Mouse (Mus musculus): ENCODE measurements around the gene Agbl2. TPM values are rescaled to one million over a fixed set of nuclear protein-coding genes. Genes with fewer than 3 reads are reported as not detected.

The Agbl2 gene
- polyA plus RNA-seq, 1 experiment = 5.0 TPM

- no peak for DNase-seq
- Histone ChIP-seq H3K4me1 (ENCODE audit: control insufficient read depth, insufficient read depth, low read length) (no peaks in the 10 kb centered on the region; the same call in 1 of the 2 replicates), H3K4me3 (replicated peaks; ENCODE audit: extremely low read depth, low read depth, low read length) (no peak overlapping the region)
- TF ChIP-seq POLR2A (IDR thresholded peaks at IDR 0.05; ENCODE audit: borderline replicate concordance, extremely low read depth, low read depth, low read length) (no peak), CTCF (IDR thresholded peaks at IDR 0.05; ENCODE audit: insufficient read depth, low read length) (no peak)
- WGBS = 42% methylated on average over 5 of the region's 5 CpGs
These were observed 95.2 kb downstream of the Agbl2 start for GRCm38 (mm10) chr2:90877584-90878259.

- Histone ChIP-seq H3K4me1 (ENCODE audit: control insufficient read depth, insufficient read depth, low read length) (no peaks in the 10 kb centered on the region; the same call in 1 of the 2 replicates), H3K4me3 (replicated peaks; ENCODE audit: extremely low read depth, low read depth, low read length) (no peak overlapping the region)
- TF ChIP-seq POLR2A (IDR thresholded peaks at IDR 0.05; ENCODE audit: borderline replicate concordance, extremely low read depth, low read depth, low read length) = no peak
- no peak for TF ChIP-seq CTCF (IDR thresholded peaks at IDR 0.05; ENCODE audit: insufficient read depth, low read length)
- DNase-seq = no peak
These were observed 96.9 kb downstream of the Agbl2 start for GRCm38 (mm10) chr2:90879419-90879818.

- TF ChIP-seq CTCF (IDR thresholded peaks at IDR 0.05; ENCODE audit: insufficient read depth, low read length) (no peak), POLR2A (IDR thresholded peaks at IDR 0.05; ENCODE audit: borderline replicate concordance, extremely low read depth, low read depth, low read length) (no peak)
- 41% methylated on average over 6 of the region's 6 CpGs for WGBS
- no peak for DNase-seq
- Histone ChIP-seq H3K4me3 (replicated peaks; ENCODE audit: extremely low read depth, low read depth, low read length) (no peak overlapping the region), H3K4me1 (ENCODE audit: control insufficient read depth, insufficient read depth, low read length) (no peaks in the 10 kb centered on the region; the same call in none of the 2 replicates)
These were observed 97.7 kb downstream of the Agbl2 start for GRCm38 (mm10) chr2:90880144-90880785.

- H3K4me3 ChIP-seq (replicated peaks; ENCODE audit: extremely low read depth, low read depth, low read length) = no peak overlapping the region
- 76% methylated on average over 2 of the region's 2 CpGs for WGBS
- no peak for TF ChIP-seq CTCF (IDR thresholded peaks at IDR 0.05; ENCODE audit: insufficient read depth, low read length)
- TF ChIP-seq POLR2A (IDR thresholded peaks at IDR 0.05; ENCODE audit: borderline replicate concordance, extremely low read depth, low read depth, low read length) = no peak
- no peaks in the 10 kb centered on the region; the same call in none of the 2 replicates for H3K4me1 ChIP-seq (ENCODE audit: control insufficient read depth, insufficient read depth, low read length)
- no peak for DNase-seq
These were observed 99.3 kb downstream of the Agbl2 start for GRCm38 (mm10) chr2:90881824-90882223.

Other genes starting within 250 kb of the Agbl2 start
- 10.1 and 16.0 TPM in 2 replicates for gene Ptprj, start 202.1 kb upstream of the Agbl2 start, polyA plus RNA-seq (2012; rRNA removed)
- gene Nup160, start 105.5 kb upstream of the Agbl2 start, polyA plus RNA-seq (2012; rRNA removed) = 4.6 and 7.7 TPM in 2 replicates
- 28.4 and 43.3 TPM in 2 replicates for gene Fnbp4, start 37.4 kb upstream of the Agbl2 start, polyA plus RNA-seq (2012; rRNA removed)
- 35.0 and 69.1 TPM in 2 replicates for gene Mtch2, start 64.4 kb downstream of the Agbl2 start, polyA plus RNA-seq (2012; rRNA removed)
- gene C1qtnf4, start 103.1 kb downstream of the Agbl2 start, polyA plus RNA-seq (2012; rRNA removed) = 4.9 and 6.6 TPM in 2 replicates
- 10.4 and 15.6 TPM in 2 replicates for gene Kbtbd4, start 122.0 kb downstream of the Agbl2 start, polyA plus RNA-seq (2012; rRNA removed)
- gene Ndufs3, start 122.1 kb downstream of the Agbl2 start, polyA plus RNA-seq (2012; rRNA removed) = 70.9 and 115 TPM in 2 replicates
- gene Celf1, start 157.7 kb downstream of the Agbl2 start, polyA plus RNA-seq (2012; rRNA removed) = 31.1 and 36.2 TPM in 2 replicates